Comparison of ENCODE assay signal across 21 mouse cellular contexts in the genomic region with DNA sequence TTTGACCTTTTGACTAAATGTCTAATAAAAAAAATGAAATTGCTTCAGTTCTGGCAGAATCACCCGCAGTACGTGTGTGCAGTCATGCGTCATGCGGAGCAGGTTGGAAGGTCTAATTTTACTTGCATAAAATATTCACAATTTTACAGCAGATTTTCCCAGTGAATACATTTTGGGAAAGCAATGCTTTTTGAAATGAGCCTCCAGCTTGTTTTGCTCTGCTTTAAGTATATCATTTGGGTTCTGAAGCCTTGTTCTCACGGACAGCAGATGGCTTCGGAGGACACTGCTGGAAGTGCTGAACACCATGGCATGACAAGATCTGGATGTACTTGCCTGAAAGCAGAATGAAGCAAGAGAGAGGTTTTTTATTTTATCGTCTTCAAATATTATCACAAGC. TPM values are rescaled to one million over a fixed set of nuclear protein-coding genes. Genes with fewer than 3 reads are reported as not detected.
DNase-seq lines count a peak whose midpoint lies in the region; ATAC-seq and TF ChIP-seq lines count a peak whose summit lies in the region.
"Had no signal": no experiment of that assay in that cellular context is flagged by ENCODE, and none has a peak within 500 bp of the region (broad histone marks: within the 10 kb centered on the region; RNA-seq: fewer than 3 reads in every experiment).

No protein-coding gene starts in this region.

- no peaks in the 10 kb centered on the region for H3K4me1 ChIP-seq in forebrain, postnatal 0 days (ENCODE audit: insufficient read depth)
- H3K4me1 ChIP-seq in forebrain, embryonic 10.5 days, result no peaks in the 10 kb centered on the region
- no peaks in the 10 kb centered on the region for H3K4me1 ChIP-seq in midbrain, embryonic 14.5 days (ENCODE audit: control insufficient read depth, insufficient read depth, low read length)
- H3K4me1 ChIP-seq: embryonic facial prominence, embryonic 15.5 days; forebrain, embryonic 13.5 days; limb, embryonic 10.5 days; liver, embryonic 12.5 days; lung, embryonic 15.5 days; midbrain, embryonic 15.5 days; stomach, embryonic 15.5 days had no signal

- no peak overlapping the region for H3K4me2 ChIP-seq in forebrain, postnatal 0 days (ENCODE audit: low read depth)
- no peak overlapping the region for H3K4me2 ChIP-seq in midbrain, embryonic 14.5 days (ENCODE audit: low read length)
- H3K4me2 ChIP-seq: embryonic facial prominence, embryonic 15.5 days; forebrain, embryonic 13.5 days; heart, embryonic 11.5 days; liver, embryonic 12.5 days; lung, embryonic 15.5 days; midbrain, embryonic 15.5 days; stomach, embryonic 15.5 days had no signal

- peak; percentile 52 for DNase-seq in forebrain, postnatal 0 days
- DNase-seq in forebrain, embryonic 10.5 days (ENCODE audit: extremely low spot score, low spot score), result no peak
- DNase-seq in layer of hippocampus, adult 9-10 months (ENCODE audit: low spot score), result peak; percentile 60
- DNase-seq in right cerebral cortex, adult 2 months (ENCODE audit: low spot score in 2 of 2), result peak; percentile 55 to 61
- DNase-seq in midbrain, embryonic 14.5 days, result no peak
- DNase-seq in yolk sac, embryonic 10.5 days (ENCODE audit: low spot score), result no peak
- no peak for DNase-seq in heart, postnatal 25 days (ENCODE audit: low spot score)
- DNase-seq: adrenal gland, adult 8-10 months; gastrocnemius, postnatal 36 days; heart, postnatal 36 days; thymus, postnatal 14 days had no signal

- peak overlapping the region; percentile 36; the same call in 1 of the 2 replicates for H3K27ac ChIP-seq in forebrain, postnatal 0 days (ENCODE audit: low read depth, low read length)
- no peak overlapping the region for H3K27ac ChIP-seq in forebrain, embryonic 10.5 days
- no peak overlapping the region for H3K27ac ChIP-seq in midbrain, embryonic 14.5 days (replicated peaks; ENCODE audit: low read depth, low read length)
- H3K27ac ChIP-seq: embryonic facial prominence, embryonic 15.5 days; forebrain, embryonic 13.5 days; kidney, postnatal 0 days; limb, embryonic 10.5 days; liver, embryonic 12.5 days; lung, embryonic 15.5 days; midbrain, embryonic 15.5 days; stomach, embryonic 15.5 days had no signal

- 59% methylated on average over 7 of the region's 7 CpGs for WGBS in forebrain, postnatal 0 days
- 95% methylated on average over 7 of the region's 7 CpGs for WGBS in forebrain, embryonic 10.5 days
- WGBS in midbrain, embryonic 14.5 days, result 88% methylated on average over 7 of the region's 7 CpGs

- H3K4me3 ChIP-seq in forebrain, postnatal 0 days (ENCODE audit: low read depth, low read length), result no peak overlapping the region
- no peak overlapping the region for H3K4me3 ChIP-seq in forebrain, embryonic 10.5 days
- H3K4me3 ChIP-seq in midbrain, embryonic 14.5 days (replicated peaks; ENCODE audit: low read depth, low read length), result no peak overlapping the region
- H3K4me3 ChIP-seq: embryonic facial prominence, embryonic 15.5 days; forebrain, embryonic 13.5 days; limb, embryonic 10.5 days; liver, embryonic 12.5 days; lung, embryonic 15.5 days; midbrain, embryonic 15.5 days; stomach, embryonic 15.5 days had no signal

- no peaks in the 10 kb centered on the region for H3K27me3 ChIP-seq in forebrain, postnatal 0 days (ENCODE audit: insufficient read depth, low read length)
- H3K27me3 ChIP-seq in forebrain, embryonic 10.5 days (ENCODE audit: poor library complexity, severe bottlenecking), result no peaks in the 10 kb centered on the region
- H3K27me3 ChIP-seq in midbrain, embryonic 14.5 days (ENCODE audit: control insufficient read depth, insufficient read depth, low read length), result no peaks in the 10 kb centered on the region
- H3K27me3 ChIP-seq: embryonic facial prominence, embryonic 15.5 days; forebrain, embryonic 13.5 days; liver, embryonic 12.5 days; lung, embryonic 15.5 days; midbrain, embryonic 15.5 days; stomach, embryonic 15.5 days had no signal

- intact Hi-C loops in heart, postnatal 25 days (cut with DNase I), result no loop called here

- no peak overlapping the region for H3K9ac ChIP-seq in forebrain, postnatal 0 days
- H3K9ac ChIP-seq in midbrain, embryonic 14.5 days (replicated peaks; ENCODE audit: low read length), result no peak overlapping the region
- H3K9ac ChIP-seq: embryonic facial prominence, embryonic 15.5 days; forebrain, embryonic 13.5 days; liver, embryonic 12.5 days; lung, embryonic 15.5 days; midbrain, embryonic 15.5 days; stomach, embryonic 15.5 days had no signal

- ATAC-seq in forebrain, postnatal 0 days, result peak; percentile 92
- ATAC-seq in frontal cortex, adult (ENCODE audit: low TSS enrichment), result peak; percentile 92
- ATAC-seq in midbrain, embryonic 14.5 days (ENCODE audit: low FRiP score, low TSS enrichment), result no peak
- ATAC-seq: forebrain, embryonic 13.5 days; liver, embryonic 12.5 days; midbrain, embryonic 15.5 days had no signal

- H3K9me3 ChIP-seq in forebrain, postnatal 0 days (ENCODE audit: low read length), result no peaks in the 10 kb centered on the region
- H3K9me3 ChIP-seq in forebrain, embryonic 10.5 days, result no peaks in the 10 kb centered on the region
- H3K9me3 ChIP-seq in midbrain, embryonic 14.5 days (ENCODE audit: control insufficient read depth, low read length), result no peaks in the 10 kb centered on the region
- H3K9me3 ChIP-seq: embryonic facial prominence, embryonic 15.5 days; forebrain, embryonic 13.5 days; limb, embryonic 10.5 days; liver, embryonic 12.5 days; lung, embryonic 15.5 days; midbrain, embryonic 15.5 days; stomach, embryonic 15.5 days had no signal

- H3K36me3 ChIP-seq in forebrain, postnatal 0 days (ENCODE audit: insufficient read depth), result no peaks in the 10 kb centered on the region
- no peaks in the 10 kb centered on the region for H3K36me3 ChIP-seq in forebrain, embryonic 10.5 days (replicated peaks)
- H3K36me3 ChIP-seq in midbrain, embryonic 14.5 days (ENCODE audit: control insufficient read depth, insufficient read depth, low read length), result no peaks in the 10 kb centered on the region
- H3K36me3 ChIP-seq: embryonic facial prominence, embryonic 15.5 days; limb, embryonic 10.5 days; liver, embryonic 12.5 days; lung, embryonic 15.5 days; midbrain, embryonic 15.5 days; stomach, embryonic 15.5 days had no signal

- no peak for TF ChIP-seq CTCF in forebrain, postnatal 0 days (IDR thresholded peaks at IDR 0.05; ENCODE audit: low read depth)

RNA-seq across cellular contexts. Expression of gene Arl6, which starts 54.0 kb away (rescaled TPM):
- total RNA-seq in forebrain, postnatal 0 days (2014; rRNA removed), result 37.3 and 47.7 TPM in 2 replicates
- 64.6 and 65.3 TPM in 2 replicates for polyA plus RNA-seq in forebrain, postnatal 0 days (2015; fragmentation: Nextera tagmentation; extraction: Ambion mirVana)
- polyA plus RNA-seq in forebrain, embryonic 10.5 days (2016; fragmentation: Nextera tagmentation; extraction: Ambion mirVana), result 57.6 and 58.6 TPM in 2 replicates
- polyA plus RNA-seq in midbrain, embryonic 14.5 days (2014; fragmentation: Nextera tagmentation; extraction: Ambion mirVana), result 57.0 and 59.2 TPM in 2 replicates
- total RNA-seq in heart, postnatal 25 days (2021), result 1 to 10 TPM; 4.5 to 5.1 TPM

Comparison
In these comparisons a context has a peak if more than half of its experiments do, and no peak if none do; other contexts are left out.
1. DNase-seq: peak in forebrain, postnatal 0 days (single experiment), layer of hippocampus, adult 9-10 months (single experiment) and right cerebral cortex, adult 2 months (2 of 2); none in forebrain, embryonic 10.5 days (single experiment), midbrain, embryonic 14.5 days (single experiment), yolk sac, embryonic 10.5 days (single experiment) and heart, postnatal 25 days (single experiment).